Mouse (Mus musculus) kidney, adult 2 months (tissue): ENCODE measurements around the gene Slc26a10. TPM values are rescaled to one million over a fixed set of nuclear protein-coding genes. Genes with fewer than 3 reads are reported as not detected.
A peak's percentile ranks its signal among the peaks of the same experiment; 100 is the strongest.

Experiments
- DNase-seq: peaks from one replicate; pipeline ENCODE4 v3.0.0; 2021
- H3K27ac ChIP-seq: fragments of 200-500 bp; 2 replicates; pipeline ENCODE4 v1.5.1; 2012; ENCODE audit warnings: low read depth, low read length, control low read depth, inconsistent platforms; ENCODE audit not compliant: insufficient read depth
- H3K27me3 ChIP-seq: fragments of 200-500 bp; replicated peaks from 2 replicates; pipeline ENCODE4 v1.6.1; 2012; ENCODE audit warnings: mild to moderate bottlenecking, moderate library complexity, low read length, inconsistent platforms; ENCODE audit not compliant: control insufficient read depth, insufficient read depth
- H3K36me3 ChIP-seq: fragments of 200-500 bp; 2 replicates; pipeline ENCODE4 v1.6.1; 2012; ENCODE audit warnings: mild to moderate bottlenecking, moderate library complexity, low read length, inconsistent platforms; ENCODE audit not compliant: control insufficient read depth, insufficient read depth
- H3K4me1 ChIP-seq: fragments of 200-500 bp; 2 replicates; pipeline ENCODE4 v1.6.1; 2011; ENCODE audit warnings: low read length; ENCODE audit not compliant: control insufficient read depth, insufficient read depth
- H3K4me3 ChIP-seq: fragments of 200-500 bp; 2 replicates; pipeline ENCODE4 v1.5.1; 2011; ENCODE audit warnings: mild to moderate bottlenecking, low read depth, low read length, control low read depth; ENCODE audit not compliant: insufficient read depth
- CTCF ChIP-seq: fragments of 200-500 bp; conservative IDR thresholded peaks from 2 replicates; pipeline ENCODE4 v1.5.1; 2011; ENCODE audit warnings: low read depth, mild to moderate bottlenecking, control low read depth, low read length, moderate library complexity, mixed read lengths; ENCODE audit not compliant: insufficient read depth, insufficient read length
- POLR2A ChIP-seq: fragments of 200-500 bp; IDR thresholded peaks from one replicate; pipeline ENCODE4 v1.6.1; 2011; ENCODE audit warnings: low read depth, low read length, control low read depth
- whole genome bisulfite sequencing: fragments of 180-500 bp; shearing (Covaris S2); methylation state at CpG from one replicate; pipeline ENCODE4 v1.1.7; 2018; 5-methylcytosine and 5-hydroxymethylcytosine counted together
- polyA plus RNA-seq: library from polyadenylated mRNA; depleted of rRNA; stranded (reverse); fragments of >200 nt; gene quantifications from 2 replicates; pipeline ENCODE4 v1.2.3, GENCODE M21; 2012

The Slc26a10 gene
- polyA plus RNA-seq, 1 experiment: 8.1 TPM

GRCm38 (mm10) chr10:127145303-127145702 lies 35.1 kb downstream of the Slc26a10 start:
- Histone ChIP-seq H3K4me1 (peaks cover 8% of the 10 kb centered on the region; the same call in 1 of the 2 replicates), H3K36me3 (no peaks in the 10 kb centered on the region), H3K27me3 (no peaks in the 10 kb centered on the region), H3K4me3 (no peak overlapping the region), H3K27ac (peak overlapping the region; percentile 69; the same call in 1 of the 2 replicates)
- no peak for DNase-seq
- no peak for TF ChIP-seq CTCF
- TF ChIP-seq POLR2A: no peak
- WGBS: 68% methylated on average over 5 of the region's 5 CpGs

GRCm38 (mm10) chr10:127144536-127144935 lies 35.9 kb downstream of the Slc26a10 start:
- Histone ChIP-seq H3K4me1 (peaks cover 2% of the 10 kb centered on the region; the same call in 1 of the 2 replicates), H3K36me3 (no peaks in the 10 kb centered on the region), H3K27me3 (no peaks in the 10 kb centered on the region), H3K4me3 (no peak overlapping the region), H3K27ac (no peak overlapping the region)
- 93% methylated on average over 7 of the region's 7 CpGs for WGBS
- DNase-seq: no peak
- no peak for TF ChIP-seq CTCF
- no peak for TF ChIP-seq POLR2A

GRCm38 (mm10) chr10:127143228-127143627 lies 37.2 kb downstream of the Slc26a10 start:
- H3K36me3 ChIP-seq: no peaks in the 10 kb centered on the region
- no peak for DNase-seq
- H3K27me3 ChIP-seq: no peaks in the 10 kb centered on the region
- H3K4me1 ChIP-seq: peaks cover 8% of the 10 kb centered on the region; the same call in 1 of the 2 replicates
- H3K27ac ChIP-seq: no peak overlapping the region
- no peak for TF ChIP-seq POLR2A
- TF ChIP-seq CTCF: no peak
- H3K4me3 ChIP-seq: no peak overlapping the region
- WGBS: 91% methylated on average over 8 of the region's 8 CpGs

GRCm38 (mm10) chr10:127141500-127141899 lies 38.9 kb downstream of the Slc26a10 start:
- 56% methylated on average over 8 of the region's 8 CpGs for WGBS
- DNase-seq: no peak
- Histone ChIP-seq H3K4me1 (peaks cover 6% of the 10 kb centered on the region; the same call in 1 of the 2 replicates), H3K4me3 (no peak overlapping the region), H3K27ac (no peak overlapping the region), H3K36me3 (no peaks in the 10 kb centered on the region), H3K27me3 (no peaks in the 10 kb centered on the region)
- TF ChIP-seq CTCF: no peak
- TF ChIP-seq POLR2A: no peak

GRCm38 (mm10) chr10:127140971-127141370 lies 39.5 kb downstream of the Slc26a10 start:
- no peak overlapping the region for H3K27ac ChIP-seq
- H3K4me3 ChIP-seq: no peak overlapping the region
- H3K27me3 ChIP-seq: no peaks in the 10 kb centered on the region
- H3K36me3 ChIP-seq: no peaks in the 10 kb centered on the region
- peaks cover 6% of the 10 kb centered on the region; the same call in 1 of the 2 replicates for H3K4me1 ChIP-seq
- no peak for TF ChIP-seq POLR2A
- no peak for TF ChIP-seq CTCF
- WGBS: 80% methylated on average over 11 of the region's 11 CpGs
- DNase-seq: no peak

- DNase-seq: peak; percentile 54
- Histone ChIP-seq H3K4me3 (no peak overlapping the region), H3K27me3 (no peaks in the 10 kb centered on the region), H3K36me3 (no peaks in the 10 kb centered on the region), H3K27ac (no peak overlapping the region), H3K4me1 (peaks cover 6% of the 10 kb centered on the region; the same call in 1 of the 2 replicates)
- WGBS: 55% methylated on average over 18 of the region's 18 CpGs
- TF ChIP-seq POLR2A: no peak
- TF ChIP-seq CTCF: no peak
Measured at GRCm38 (mm10) chr10:127138328-127139141, 41.9 kb downstream of the Slc26a10 start.

GRCm38 (mm10) chr10:127137896-127138295 lies 42.5 kb downstream of the Slc26a10 start:
- Histone ChIP-seq H3K4me1 (peaks cover 6% of the 10 kb centered on the region; the same call in 1 of the 2 replicates), H3K27ac (no peak overlapping the region), H3K36me3 (no peaks in the 10 kb centered on the region), H3K27me3 (no peaks in the 10 kb centered on the region), H3K4me3 (no peak overlapping the region)
- DNase-seq: no peak
- WGBS: 84% methylated on average over 3 of the region's 3 CpGs
- TF ChIP-seq POLR2A (no peak), CTCF (no peak)
